Mouse (Mus musculus) frontal cortex, postnatal 14 days (tissue): ENCODE data around the gene Sgpl1.

Source experiments
- DNase-seq, 2 experiments: peaks; one replicate each; pipeline ENCODE4 v3.0.0; 2022; ENCODE audit warnings: low spot score in 2 of 2

Sgpl1 gene

DNA sequence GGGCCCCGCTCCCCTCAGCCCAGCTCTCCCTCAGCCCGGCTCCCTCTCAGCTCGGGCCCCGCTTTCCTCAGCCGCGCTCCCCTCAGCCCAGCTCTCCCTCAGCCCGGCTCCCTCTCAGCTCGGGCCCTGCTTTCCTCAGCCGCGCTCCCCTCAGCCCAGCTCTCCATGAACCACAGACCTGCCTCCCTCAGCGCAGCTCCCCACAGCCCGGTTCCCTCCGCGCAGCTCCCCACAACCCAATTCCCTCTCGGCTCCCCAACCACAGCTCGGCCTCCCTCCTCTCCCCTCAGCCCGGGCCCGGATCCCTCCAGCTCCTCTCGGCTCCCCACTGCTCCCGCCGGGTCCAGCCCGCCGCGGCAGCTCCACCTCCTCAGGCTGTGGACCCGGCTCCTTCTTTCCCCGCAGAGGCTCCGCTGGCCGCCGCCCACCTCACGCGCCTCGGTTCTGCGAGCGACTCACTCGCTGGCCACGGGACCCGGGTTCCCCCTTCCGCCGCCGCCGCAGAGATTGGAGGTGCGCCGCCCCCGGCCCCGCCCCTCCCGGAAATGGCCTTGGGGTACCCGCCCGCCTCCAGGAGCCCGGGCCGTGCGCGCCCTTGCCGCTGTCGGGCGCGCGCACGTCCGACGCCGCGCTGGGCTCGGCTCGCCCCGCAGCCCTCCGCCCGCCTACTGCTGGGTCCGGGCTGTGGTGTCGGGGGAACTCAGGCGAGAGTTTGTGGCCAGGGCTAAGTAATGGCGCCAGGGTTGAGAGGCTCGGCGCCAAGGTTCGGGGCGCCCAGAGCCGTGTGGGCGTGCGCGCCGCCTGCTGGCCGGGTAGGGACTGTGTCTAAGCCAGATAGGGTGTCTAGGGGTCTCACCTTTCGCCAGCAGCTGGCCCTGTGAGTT lies at the start of gene Sgpl1:
Gene Sgpl1, minus strand, starts transcription at position 547 of the 884 bp plus-strand sequence.
- peak; percentile 76 to 80 for DNase-seq

DNA sequence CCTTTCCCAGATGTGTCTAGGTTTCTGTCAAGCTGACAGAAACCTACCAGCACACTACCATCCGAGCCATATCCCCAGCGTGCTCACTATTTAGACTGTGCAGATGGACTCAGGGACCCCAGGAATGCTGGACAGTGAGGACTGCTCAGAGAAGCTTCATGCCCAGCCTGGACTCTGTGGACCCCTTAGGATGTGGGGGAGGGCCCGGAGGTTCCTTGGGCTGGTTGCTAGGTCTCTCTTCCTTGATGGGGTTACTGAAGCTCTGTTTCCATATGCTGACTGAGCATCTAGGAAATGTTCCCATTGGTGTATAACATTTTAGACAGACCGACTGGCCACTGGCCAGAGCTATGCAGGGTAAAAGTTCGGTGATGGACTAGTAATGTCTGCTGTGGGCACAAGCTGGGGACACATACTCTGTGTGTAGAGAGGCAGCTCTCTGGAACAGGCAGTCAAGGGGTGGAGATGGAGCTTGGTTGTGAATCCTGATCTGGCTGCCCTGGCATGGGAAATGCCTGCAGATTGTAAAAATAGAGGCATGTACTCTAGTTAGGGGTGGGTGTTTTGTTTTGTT lies 48.3 kb upstream of the Sgpl1 start:
- DNase-seq: no peak

DNA sequence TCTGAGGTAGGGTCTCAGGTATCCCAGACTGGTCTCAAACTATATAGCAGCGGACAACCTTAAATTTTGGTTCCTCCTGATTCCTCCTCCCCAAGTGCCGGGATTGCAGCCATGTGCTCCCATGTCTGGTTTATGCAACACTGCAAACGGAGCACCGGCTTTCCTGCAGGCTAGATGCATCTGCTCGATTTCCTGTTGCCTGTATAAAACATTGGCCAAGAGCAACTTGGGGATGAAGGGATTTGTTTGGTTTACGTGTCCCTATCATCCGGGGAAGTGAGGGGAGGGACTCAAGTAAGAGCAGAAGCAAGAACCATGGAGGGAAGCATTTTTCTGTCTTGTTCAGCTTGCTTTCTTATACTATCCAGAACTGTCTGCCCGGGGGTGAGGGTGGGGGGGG lies 47.7 kb upstream of the Sgpl1 start:
- DNase-seq: no peak

DNA sequence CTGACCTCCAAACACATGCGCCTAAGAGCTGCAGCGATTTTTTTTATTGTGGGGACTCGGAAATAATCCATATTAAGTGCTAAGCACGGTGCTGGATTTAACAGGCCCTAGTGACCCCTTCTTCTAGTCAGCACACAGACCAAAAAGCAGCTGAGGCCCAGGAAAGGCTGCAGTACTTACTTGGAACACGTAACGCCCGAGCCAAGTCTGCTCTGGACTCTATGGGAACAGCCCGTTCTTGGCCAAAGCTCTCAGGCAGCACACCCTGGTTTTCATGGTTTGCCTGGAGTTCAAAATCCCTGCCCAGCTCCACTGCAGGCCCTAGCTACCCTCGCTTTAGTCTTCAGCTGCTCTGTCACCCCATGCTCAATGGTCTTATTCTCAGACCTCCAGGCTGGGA lies 47.1 kb upstream of the Sgpl1 start:
- DNase-seq: no peak

DNA sequence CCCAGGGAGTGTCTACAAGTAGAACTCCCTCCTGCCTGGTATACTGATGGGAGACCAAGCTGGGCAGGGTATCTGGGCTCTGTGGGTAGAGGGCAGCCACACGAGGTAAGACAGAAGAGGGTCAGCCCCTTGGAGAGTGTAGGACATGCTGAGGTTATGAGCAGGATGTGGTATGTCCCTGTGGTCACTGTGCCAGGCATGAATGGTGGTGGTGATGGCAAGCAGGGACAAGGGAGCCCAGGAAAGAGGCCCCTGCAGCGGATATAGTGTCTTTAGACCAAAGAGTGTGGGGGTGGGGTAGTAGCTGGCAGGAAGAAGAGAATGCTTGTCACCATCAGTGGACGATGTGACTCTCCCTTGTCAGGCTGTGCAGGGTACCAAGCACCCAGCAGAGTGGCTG lies 40.5 kb upstream of the Sgpl1 start:
- DNase-seq: no peak

DNA sequence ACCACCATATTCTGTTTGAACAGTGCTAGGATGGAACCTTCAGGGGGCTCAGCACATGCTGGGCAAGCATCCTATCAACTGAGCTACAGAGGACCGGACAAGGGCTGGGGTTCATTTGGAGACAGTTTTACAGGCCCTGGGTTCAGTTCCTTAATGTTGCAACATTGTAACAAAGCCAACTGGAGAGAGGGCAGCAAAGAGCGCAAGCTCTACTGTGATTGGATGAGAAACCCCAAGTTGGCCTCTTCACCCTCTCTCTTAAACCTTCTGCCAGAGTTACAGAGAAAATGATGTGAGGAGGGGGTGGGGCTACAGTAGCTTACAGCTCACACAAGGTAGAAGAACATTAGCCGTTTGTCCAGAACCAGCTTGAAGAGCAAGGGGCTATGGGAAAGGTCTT lies 39.5 kb upstream of the Sgpl1 start:
- DNase-seq: no peak

DNA sequence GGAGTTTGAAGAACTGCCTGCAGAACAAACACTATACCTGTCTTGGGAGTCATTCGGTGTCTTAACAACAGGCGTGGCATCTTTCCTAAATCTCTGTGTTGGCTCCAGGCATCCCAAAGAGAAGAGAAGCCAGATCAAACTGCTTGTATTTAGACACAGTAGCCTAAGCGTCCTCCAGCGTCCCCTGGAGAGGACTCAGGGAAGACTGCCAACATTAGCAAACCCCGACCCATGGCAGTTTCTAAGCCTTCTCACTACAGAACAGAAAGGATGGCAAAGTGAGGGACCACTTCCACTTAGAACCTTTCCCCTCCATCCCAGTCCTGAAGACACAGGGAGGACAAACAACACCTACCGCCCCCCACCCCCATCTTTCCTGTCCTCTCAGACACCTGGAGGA lies 32.4 kb upstream of the Sgpl1 start:
- no peak for DNase-seq

DNA sequence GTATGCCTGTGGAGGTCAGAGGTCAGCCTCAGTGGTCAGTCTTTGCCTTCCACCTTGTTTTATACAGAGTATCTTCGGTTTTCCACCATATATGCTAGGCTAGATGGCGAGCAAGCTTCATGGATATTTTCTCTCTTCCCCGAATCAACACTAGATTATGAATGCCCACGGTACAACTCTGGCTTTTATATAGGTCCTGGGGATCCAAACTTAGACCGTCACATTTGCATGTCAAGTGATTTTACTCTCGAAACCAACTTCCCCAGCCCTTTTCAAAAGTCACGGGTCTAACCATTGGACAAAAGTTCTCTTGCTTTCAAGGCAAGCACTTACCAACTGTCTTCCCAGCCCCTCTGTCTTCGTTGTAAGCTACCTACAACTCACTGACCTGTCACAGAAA lies 31.2 kb upstream of the Sgpl1 start:
- DNase-seq: no peak

DNA sequence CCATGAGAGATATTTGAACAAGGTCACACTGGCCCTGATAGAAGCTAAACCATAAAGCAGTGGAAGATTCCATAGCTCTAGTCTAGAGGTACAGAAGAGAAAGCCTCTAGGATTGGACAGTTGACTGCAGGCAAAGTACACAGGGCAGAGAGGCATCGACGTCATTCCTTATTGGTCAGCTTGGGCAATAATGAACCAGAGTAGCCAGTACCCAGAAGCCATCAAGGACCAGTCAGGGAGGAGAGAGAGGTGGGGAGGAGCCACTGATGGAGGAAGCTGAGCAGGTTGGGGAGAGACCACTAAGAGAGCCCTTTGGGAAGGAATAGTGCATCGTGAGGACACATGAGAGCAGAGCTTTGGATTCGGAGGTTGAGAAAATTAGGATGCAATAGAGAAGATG lies 30.2 kb upstream of the Sgpl1 start:
- DNase-seq: no peak

DNA sequence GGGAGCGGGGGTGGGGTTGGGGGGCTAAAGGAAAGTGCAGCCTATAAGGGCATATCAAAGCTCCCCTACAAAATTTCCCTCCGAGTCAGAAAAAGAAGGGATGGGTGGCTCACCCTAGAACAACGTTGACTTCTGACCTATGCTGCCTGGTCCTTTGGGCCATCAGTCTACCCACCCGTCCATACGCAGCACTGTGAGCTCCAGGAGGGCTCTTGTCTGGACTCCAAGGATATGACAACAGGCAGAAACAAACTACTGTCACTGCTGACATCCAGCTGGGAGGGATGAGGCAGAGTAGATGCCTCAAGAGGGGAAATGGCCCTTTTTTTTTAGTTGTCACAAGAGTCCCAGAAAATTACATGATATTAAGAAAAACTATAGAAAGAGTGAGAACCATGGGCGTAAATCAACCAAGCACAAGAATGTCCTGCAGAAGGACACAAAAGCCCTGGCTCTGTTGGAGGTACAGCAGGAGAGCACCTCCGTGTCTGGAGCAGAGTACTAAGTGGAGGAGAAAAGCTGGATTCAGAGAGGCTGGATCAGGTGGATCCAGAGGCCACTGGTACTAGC lies 28.8 kb upstream of the Sgpl1 start:
- no peak for DNase-seq

DNA sequence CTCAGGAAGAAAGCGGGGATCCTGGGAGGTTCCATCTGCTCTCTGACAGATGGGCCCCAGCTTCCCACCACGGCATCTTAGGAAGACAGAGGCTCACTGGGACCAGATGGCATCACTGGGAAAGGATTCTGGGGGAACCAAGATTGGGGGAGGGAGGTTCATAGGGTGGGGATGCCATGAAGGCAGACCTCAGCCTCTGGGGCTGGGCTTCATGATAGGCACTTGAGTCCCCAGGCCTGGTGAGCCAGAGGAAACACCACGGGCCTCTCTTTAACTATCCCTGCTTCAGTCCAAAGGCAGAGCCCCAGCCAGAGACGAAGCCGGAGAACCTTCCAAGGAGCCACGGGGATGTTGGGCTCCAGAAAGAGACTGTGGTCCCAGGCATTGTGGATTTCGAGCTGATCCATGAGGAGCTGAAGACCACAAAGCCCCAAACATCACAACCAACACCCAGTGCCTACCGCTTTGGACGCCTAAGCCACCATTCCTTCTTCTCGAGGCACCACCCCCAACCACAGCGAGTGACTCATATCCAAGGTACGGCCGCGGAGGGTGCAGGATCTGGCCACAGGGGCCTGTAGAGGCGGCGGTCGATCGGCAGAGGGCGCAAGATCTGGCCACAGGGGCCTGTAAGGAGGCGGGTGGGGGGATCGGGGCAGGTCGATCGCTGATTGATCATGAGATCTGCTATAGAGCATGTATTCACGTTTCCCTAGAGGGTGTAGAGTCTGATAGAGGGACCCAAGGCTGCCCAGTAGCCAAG lies 28.1 kb upstream of the Sgpl1 start:
- peak in 1 of 2 experiments; percentile 15 for DNase-seq

DNA sequence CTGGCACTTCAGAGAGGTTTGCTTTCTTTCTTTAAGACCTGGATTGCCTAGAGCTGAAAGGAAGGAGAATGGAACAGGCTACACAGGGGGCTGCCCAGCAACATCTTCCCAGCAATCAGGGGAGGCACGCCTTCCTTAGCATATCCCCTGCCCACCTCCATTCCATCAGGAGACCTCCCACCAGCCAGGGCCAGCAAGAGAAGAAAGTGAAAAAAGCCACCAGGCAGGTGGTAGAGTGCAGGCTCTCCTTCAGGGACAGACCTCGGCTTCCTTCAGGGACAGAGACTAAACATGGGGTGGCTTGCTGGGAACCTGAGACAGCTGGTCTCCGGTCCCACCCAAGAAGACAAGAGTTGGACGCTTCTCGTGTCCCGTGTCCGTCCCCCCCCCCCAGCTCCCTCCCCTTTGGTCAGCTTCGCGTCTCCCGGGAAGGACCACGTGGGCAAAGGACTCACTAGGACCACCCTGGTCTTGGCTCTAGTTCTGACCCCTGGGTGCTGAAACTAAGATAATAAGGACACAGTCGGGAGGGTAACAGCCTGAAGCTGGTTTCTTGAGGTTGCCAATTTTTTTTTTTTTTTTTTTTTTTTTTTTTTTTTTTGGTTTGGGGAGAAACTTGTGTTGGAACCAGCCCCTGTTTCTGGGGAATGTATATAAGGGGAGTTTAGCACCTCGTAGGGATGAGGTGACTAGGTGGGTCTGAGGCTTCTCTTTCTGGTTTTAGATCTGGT lies 27.4 kb upstream of the Sgpl1 start:
- no peak for DNase-seq

DNA sequence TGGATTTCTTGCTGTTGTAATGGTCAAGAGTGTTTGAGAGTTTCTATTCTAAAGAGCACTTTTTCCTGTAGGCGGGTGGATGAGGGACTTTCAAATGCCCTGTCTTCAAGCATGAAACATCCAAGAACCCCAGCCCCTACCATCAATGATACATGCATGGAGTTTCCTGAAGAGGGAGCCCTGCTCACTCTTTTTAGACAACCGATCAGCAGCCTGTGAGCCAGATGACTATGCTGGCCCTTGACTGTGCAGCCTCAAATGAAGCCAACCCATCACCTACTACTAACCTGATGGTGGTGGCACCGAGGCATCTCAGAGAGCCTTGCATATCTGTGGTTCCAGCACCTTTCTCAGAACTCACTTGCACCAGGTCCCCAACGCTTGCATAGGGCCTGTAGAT lies 25.0 kb upstream of the Sgpl1 start:
- DNase-seq: no peak

DNA sequence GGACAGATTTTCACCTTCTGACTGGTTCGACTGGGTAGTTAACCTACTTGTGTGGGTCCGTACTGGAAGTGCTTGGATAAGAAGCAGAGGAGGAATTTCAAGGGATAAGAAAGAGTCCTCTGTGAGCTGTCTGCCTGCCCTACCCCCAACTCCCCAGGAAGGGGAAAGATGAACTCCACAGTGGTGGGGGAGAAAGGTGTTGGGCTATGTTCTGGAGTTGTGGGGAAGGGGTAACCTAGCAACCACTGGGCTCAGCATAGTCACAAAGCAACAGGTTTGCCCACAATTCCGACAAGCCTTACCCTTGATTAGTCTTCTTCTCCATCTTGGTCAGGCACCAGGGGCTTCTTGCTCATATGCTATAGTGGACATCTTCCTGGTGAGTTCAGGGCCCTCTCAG lies 24.2 kb upstream of the Sgpl1 start, which contains the start of gene Tbata:
Gene Tbata, plus strand, starts transcription at position 301 of the 400 bp plus-strand sequence.
- DNase-seq: no peak

DNA sequence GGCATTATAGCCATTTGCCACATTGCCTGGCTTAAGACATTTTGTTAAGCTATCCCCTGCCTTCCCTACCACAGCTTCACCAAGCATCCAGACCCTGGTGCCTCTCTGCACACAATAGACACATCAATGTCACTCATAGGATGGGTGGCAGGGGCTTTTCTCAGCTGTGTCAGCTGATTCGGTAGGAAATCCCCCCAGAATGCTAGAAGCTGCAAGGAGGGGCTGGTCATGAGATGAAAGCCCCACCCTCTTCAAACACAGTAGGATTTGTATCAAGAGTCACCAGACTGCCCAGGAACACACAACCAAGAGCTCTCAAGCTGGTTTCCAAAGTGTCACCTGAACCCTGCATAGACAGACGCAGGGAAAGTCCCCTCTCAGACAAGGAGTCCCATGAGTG lies 20.9 kb upstream of the Sgpl1 start:
- no peak for DNase-seq

DNA sequence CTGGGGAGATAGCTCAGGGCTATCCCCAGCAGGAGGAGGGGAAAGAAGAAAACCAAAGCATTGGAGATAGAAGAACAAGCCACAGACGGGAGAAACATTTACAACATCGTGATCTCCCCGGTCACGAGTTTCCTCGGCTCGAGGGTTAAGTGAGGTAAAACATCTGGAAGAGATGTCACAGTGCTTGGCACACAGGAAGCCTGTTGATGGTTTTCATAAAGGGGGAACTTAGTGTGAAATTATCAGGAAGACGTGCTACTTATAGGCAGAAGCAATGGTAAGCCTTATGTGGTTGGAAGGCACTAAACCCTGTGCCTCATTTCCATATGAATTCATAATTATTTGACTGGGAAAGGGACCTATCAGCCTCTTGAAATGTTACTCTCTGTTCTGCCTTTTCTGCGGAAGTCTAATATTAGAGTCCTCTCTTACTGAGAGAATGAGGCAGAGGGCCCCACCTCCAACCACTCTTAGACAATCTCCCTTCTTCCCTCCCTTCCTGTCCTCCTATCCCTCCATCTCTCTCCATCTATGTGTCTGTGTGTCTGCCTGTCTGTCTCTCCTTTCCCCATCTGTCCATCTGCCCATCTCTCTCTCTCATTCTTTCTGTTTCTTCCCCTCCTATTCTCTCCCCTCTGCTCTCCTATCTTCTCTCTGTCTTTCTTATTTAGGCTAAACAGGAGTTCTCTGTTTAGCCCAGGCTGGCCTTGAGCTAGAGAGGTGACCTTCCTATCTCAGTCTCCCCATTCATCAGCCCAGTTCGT lies 20.0 kb upstream of the Sgpl1 start:
- DNase-seq: no peak

DNA sequence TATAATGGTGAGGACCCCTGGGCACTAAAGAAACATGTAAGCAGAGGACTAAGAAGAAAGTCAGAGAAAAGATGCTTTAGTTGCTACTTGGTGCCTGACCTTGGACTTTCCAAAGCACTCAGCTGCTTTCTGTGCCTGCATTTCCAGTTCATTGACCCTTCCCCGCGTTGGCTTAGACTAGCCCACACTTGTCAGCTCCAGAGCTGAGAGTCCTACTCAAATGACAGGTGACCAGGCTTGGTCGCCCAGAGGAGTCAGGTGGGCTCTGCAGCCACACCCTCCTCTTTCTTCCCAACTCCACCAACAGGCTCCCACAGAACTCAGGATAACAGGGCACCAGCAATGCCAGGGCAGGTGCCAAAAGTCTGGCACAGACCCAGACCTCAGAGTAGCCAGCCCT lies 14.9 kb upstream of the Sgpl1 start:
- no peak for DNase-seq

DNA sequence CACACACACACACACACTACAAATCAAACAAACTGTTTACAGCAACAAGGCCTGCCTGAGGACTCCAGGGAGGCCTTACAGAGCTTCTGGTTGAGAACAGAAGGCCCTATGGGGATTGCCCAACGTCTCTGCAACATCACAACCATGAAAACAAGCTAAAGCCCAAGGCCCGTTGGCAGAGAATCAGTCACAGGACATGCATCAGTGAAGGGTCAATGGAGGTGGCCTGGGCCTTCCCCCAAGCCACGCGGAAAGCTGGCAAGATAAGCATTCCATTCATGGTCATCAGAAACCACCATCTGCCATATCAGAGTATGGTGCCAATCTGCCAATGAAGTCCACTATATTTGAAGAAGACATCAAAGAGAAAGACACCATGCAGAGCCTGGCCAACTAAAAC lies 13.2 kb upstream of the Sgpl1 start:
- no peak for DNase-seq

DNA sequence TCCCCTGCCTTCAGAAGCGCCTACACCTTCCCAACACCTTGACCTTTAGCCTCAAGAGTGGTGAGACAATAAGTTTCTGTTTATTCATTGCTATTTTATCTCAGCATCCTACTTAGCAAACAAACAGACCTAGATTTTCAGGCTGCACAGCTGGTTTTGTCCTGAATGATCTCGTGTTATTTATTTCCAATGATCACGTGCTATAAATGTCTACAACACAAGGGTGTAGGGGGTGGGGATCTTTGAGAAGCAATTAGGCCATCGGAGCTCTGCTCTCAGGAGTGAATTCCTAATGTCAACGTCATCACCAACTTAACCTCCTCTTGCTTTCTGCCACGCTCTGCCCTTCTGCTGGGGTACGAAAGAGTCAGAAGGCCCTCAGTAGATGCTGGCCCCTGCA lies 12.6 kb upstream of the Sgpl1 start:
- DNase-seq: no peak

DNA sequence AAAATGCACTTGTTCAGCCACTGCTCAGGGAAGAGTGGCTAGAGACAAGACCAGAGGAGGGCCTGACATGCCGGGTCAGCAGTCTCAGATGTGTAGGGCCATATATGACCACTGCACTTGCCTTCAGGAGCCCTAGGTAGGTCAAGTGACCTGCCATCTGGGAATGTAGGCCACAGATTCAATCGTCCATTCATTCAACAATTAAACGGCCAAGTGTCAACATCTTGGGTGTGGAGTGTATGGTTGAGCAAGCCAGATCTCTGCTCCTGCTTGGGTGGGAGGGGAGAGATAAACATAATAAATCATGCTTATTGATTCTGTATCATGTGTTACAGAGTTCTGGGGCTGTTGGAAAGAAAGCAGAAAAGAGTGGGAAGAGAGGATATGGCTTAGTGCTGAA lies 11.1 kb upstream of the Sgpl1 start:
- DNase-seq: no peak

DNA sequence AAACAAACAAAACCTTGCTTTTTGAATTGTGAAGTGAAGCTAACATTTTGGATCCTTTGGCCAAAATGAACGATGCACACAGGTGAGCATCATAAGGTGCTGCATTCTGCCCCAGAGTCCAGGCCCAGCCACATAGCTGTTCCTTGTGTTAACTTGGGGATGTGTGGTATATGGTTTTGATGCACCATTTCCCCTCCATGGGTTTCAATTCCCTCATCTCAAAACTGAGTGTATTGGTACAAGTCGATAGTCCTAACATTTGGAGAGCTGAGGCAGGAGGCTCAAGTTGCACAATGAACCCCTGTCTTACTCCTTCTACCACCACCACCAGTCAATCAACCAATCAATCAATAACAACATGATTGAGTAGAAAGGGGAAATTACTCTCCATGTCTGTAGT lies 8.9 kb upstream of the Sgpl1 start:
- DNase-seq: no peak
